Mouse (Mus musculus) spleen, adult 2 months (tissue): ENCODE results near the gene Cbfa2t3.

ENCODE experiments used
- CTCF ChIP-seq: fragments of 200-500 bp; IDR thresholded peaks from 2 replicates; pipeline ENCODE4 v1.5.1; 2011; ENCODE audit warnings: mild to moderate bottlenecking, inconsistent platforms; ENCODE audit not compliant: insufficient read depth, insufficient read length, insufficient replicate concordance; ENCODE audit errors: extremely low read depth
- POLR2A ChIP-seq: fragments of 200-500 bp; IDR thresholded peaks from 2 replicates; pipeline ENCODE4 v1.6.1; 2011; ENCODE audit warnings: low read depth, low read length, inconsistent platforms

DNA sequence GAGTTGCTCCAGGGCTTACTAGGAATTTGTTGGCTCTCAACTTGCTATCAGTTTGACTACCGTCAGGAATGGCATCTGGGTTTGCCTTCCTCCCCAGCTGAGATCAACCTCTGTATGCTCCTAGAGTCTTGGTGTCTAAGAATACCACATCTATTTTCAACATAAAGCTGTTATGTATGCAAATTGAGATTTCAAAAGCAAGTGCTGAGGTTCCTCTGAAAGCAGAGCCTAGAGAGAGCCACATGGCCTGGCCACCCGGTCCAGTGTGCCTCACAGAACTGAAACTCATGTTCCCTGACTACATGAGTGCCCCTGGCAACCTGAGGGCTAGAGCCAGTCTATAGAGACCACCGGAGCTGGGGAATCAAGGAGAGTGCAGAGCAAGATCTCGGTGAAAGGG, 93.5 kb downstream of the Cbfa2t3 start:
- TF ChIP-seq CTCF (no peak), POLR2A (no peak)
